Mouse (Mus musculus): ENCODE data around the gene Lyrm9.

- TF ChIP-seq CTCF (IDR thresholded peaks at IDR 0.05; ENCODE audit: insufficient read depth, low read length) (no peak), POLR2A (IDR thresholded peaks at IDR 0.05; ENCODE audit: borderline replicate concordance, extremely low read depth, low read depth, low read length) (no peak)
Measured at GRCm38 (mm10) chr11:78789370-78790060, 36.9 kb upstream of the Lyrm9 start.

Measured in lung, adult 2 months (tissue).